Mouse (Mus musculus) liver, postnatal 0 days (tissue): ENCODE data around the gene Trim28. TPM values are rescaled to one million over a fixed set of nuclear protein-coding genes. Genes with fewer than 3 reads are reported as not detected.

ENCODE experiments used
- ATAC-seq: fragments of 200-750 bp; cut with Nextera tagmentation; 2 replicates; pipeline ENCODE4 v1.8.0; 2017; ENCODE audit warnings: mild to moderate bottlenecking, moderate library complexity
- DNase-seq: peaks from one replicate; pipeline ENCODE4 v3.0.0-alpha.2; 2016
- H3K27ac ChIP-seq: fragments of 300-500 bp; sonication (generic); 2 replicates; pipeline ENCODE4 v1.5.1; 2014; ENCODE audit warnings: antibody characterized with exemption, moderate library complexity, mild to moderate bottlenecking, low read depth
- H3K27me3 ChIP-seq: fragments of 300-500 bp; sonication (generic); 2 replicates; pipeline ENCODE4 v1.6.1; 2014; ENCODE audit warnings: low read length, control low read depth, mixed read lengths; ENCODE audit not compliant: insufficient read depth
- H3K36me3 ChIP-seq: fragments of 300-500 bp; sonication (generic); replicated peaks from 2 replicates; pipeline ENCODE4 v1.6.1; 2014; ENCODE audit warnings: mild to moderate bottlenecking, control low read depth, low read length, moderate library complexity, mixed read lengths; ENCODE audit not compliant: insufficient read depth
- H3K4me1 ChIP-seq: fragments of 300-500 bp; sonication (generic); 2 replicates; pipeline ENCODE4 v1.6.1; 2014; ENCODE audit warnings: antibody characterized with exemption, mild to moderate bottlenecking, control low read depth; ENCODE audit not compliant: insufficient read depth
- H3K4me2 ChIP-seq: fragments of 300-500 bp; sonication (generic); 2 replicates; pipeline ENCODE4 v1.6.1; 2014; ENCODE audit warnings: low read depth, mild to moderate bottlenecking, low read length, moderate library complexity, mixed read lengths
- H3K4me3 ChIP-seq: fragments of 300-500 bp; sonication (generic); 2 replicates; pipeline ENCODE4 v1.5.1; 2014; ENCODE audit warnings: low read depth, low read length
- H3K9ac ChIP-seq: fragments of 300-500 bp; sonication (generic); replicated peaks from 2 replicates; pipeline ENCODE4 v1.6.1; 2014; ENCODE audit warnings: mild to moderate bottlenecking, moderate library complexity
- H3K9me3 ChIP-seq: fragments of 300-500 bp; sonication (generic); 2 replicates; pipeline ENCODE4 v1.6.1; 2016; ENCODE audit warnings: mild to moderate bottlenecking, control low read depth, low read length, mixed read lengths
- CTCF ChIP-seq: sonication (generic); IDR thresholded peaks from 2 replicates; pipeline ENCODE4 v1.5.1; 2016; ENCODE audit warnings: antibody characterized with exemption, low read depth
- EP300 ChIP-seq: IDR thresholded peaks from 2 replicates; pipeline ENCODE4 v1.6.1; 2016; ENCODE audit warnings: antibody characterized with exemption, low read depth, mild to moderate bottlenecking
- WGBS: fragments of 180-500 bp; shearing (Covaris S2); extraction: QIAGEN DNeasy Blood & Tissue Kit; methylation state at CpG from one replicate; pipeline ENCODE4 v1.1.7; 2014; ENCODE audit not compliant: insufficient replicate concordance; 5-methylcytosine and 5-hydroxymethylcytosine counted together
- polyA plus RNA-seq: library from polyadenylated mRNA; unstranded; fragments of >200 nt; fragmentation: Nextera tagmentation; extraction: Ambion mirVana; gene quantifications from 2 replicates; pipeline ENCODE4 v1.2.1, GENCODE M21; 2015

Trim28 gene
- polyA plus RNA-seq, 1 experiment from 2014 or later, result 56.0 TPM

- Histone ChIP-seq H3K36me3 (no peaks in the 10 kb centered on the region), H3K4me1 (peaks cover 18% of the 10 kb centered on the region), H3K4me3 (peak overlapping the region; percentile 43), H3K27ac (no peak overlapping the region), H3K27me3 (peaks cover 27% of the 10 kb centered on the region), H3K9ac (peak overlapping the region; percentile 39; the same call in 1 of the 2 replicates), H3K4me2 (peak overlapping the region; percentile 67), H3K9me3 (no peaks in the 10 kb centered on the region)
- ATAC-seq (peak; percentile 21; the same call in 1 of the 2 replicates), DNase-seq (no peak)
- no peak for TF ChIP-seq EP300
- no peak for TF ChIP-seq CTCF
- 7% methylated on average over 80 of the region's 88 CpGs for WGBS
These were observed 44.7 kb downstream of the Trim28 start for GRCm38 (mm10) chr7:13043445-13044253.

- 5% methylated on average over 23 of the region's 23 CpGs for WGBS
These were observed 45.3 kb downstream of the Trim28 start for GRCm38 (mm10) chr7:13044254-13044625.

GRCm38 (mm10) chr7:13046084-13046483 lies 47.2 kb downstream of the Trim28 start:
- Histone ChIP-seq H3K4me1 (peaks cover 13% of the 10 kb centered on the region), H3K27ac (no peak overlapping the region), H3K36me3 (no peaks in the 10 kb centered on the region), H3K4me2 (no peak overlapping the region), H3K27me3 (peaks cover 27% of the 10 kb centered on the region), H3K9ac (no peak overlapping the region), H3K9me3 (no peaks in the 10 kb centered on the region), H3K4me3 (no peak overlapping the region)
- DNase-seq (peak; percentile 70), ATAC-seq (peak; percentile 78)
- TF ChIP-seq CTCF (peak; percentile 92), EP300 (no peak)
- WGBS, result 3% methylated on average over 2 of the region's 2 CpGs

More at GRCm38 (mm10) chr7:13044254-13044625, 45.3 kb downstream of the Trim28 start:
- no peak for TF ChIP-seq CTCF
- TF ChIP-seq EP300, result no peak
- Histone ChIP-seq H3K4me2 (peak overlapping the region; percentile 67), H3K36me3 (no peaks in the 10 kb centered on the region), H3K9ac (peak overlapping the region; percentile 39; the same call in 1 of the 2 replicates), H3K9me3 (no peaks in the 10 kb centered on the region), H3K27ac (no peak overlapping the region), H3K4me3 (peak overlapping the region; percentile 43), H3K4me1 (peaks cover 13% of the 10 kb centered on the region), H3K27me3 (peaks cover 27% of the 10 kb centered on the region)
- no peak for DNase-seq
- no peak for ATAC-seq

- ATAC-seq (no peak), DNase-seq (no peak)
- H3K4me2 ChIP-seq, result no peak overlapping the region
- TF ChIP-seq CTCF (no peak), EP300 (no peak)
- H3K4me1 ChIP-seq, result peaks cover 12% of the 10 kb centered on the region
- no peaks in the 10 kb centered on the region for H3K36me3 ChIP-seq
- no peak overlapping the region for H3K4me3 ChIP-seq
- no peak overlapping the region for H3K9ac ChIP-seq
- H3K27me3 ChIP-seq, result no peaks in the 10 kb centered on the region
- 86% methylated on average over 13 of the region's 13 CpGs for WGBS
- no peak overlapping the region for H3K27ac ChIP-seq
- no peaks in the 10 kb centered on the region for H3K9me3 ChIP-seq
These were observed 54.1 kb downstream of the Trim28 start for GRCm38 (mm10) chr7:13053001-13053400.

GRCm38 (mm10) chr7:13053501-13053900 lies 54.6 kb downstream of the Trim28 start:
- Histone ChIP-seq H3K27ac (no peak overlapping the region), H3K4me1 (peaks cover 12% of the 10 kb centered on the region), H3K4me3 (0 out of 2 replicates have a peak overlapping the region, but pooled peaks have one; percentile 77), H3K27me3 (no peaks in the 10 kb centered on the region), H3K4me2 (peak overlapping the region; percentile 90), H3K36me3 (no peaks in the 10 kb centered on the region), H3K9me3 (no peaks in the 10 kb centered on the region), H3K9ac (no peak overlapping the region)
- TF ChIP-seq EP300, result no peak
- TF ChIP-seq CTCF, result no peak
- no peak for ATAC-seq
- no peak for DNase-seq
- WGBS, result 92% methylated on average over 2 of the region's 2 CpGs

GRCm38 (mm10) chr7:13053961-13054286 lies 55.0 kb downstream of the Trim28 start:
- H3K27ac ChIP-seq, result no peak overlapping the region
- TF ChIP-seq CTCF (no peak), EP300 (no peak)
- no peaks in the 10 kb centered on the region for H3K27me3 ChIP-seq
- no peaks in the 10 kb centered on the region for H3K9me3 ChIP-seq
- peaks cover 12% of the 10 kb centered on the region for H3K4me1 ChIP-seq
- ATAC-seq, result peak; percentile 52
- no peaks in the 10 kb centered on the region for H3K36me3 ChIP-seq
- 3% methylated on average over 15 of the region's 15 CpGs for WGBS
- DNase-seq, result no peak
- H3K4me3 ChIP-seq, result peak overlapping the region; percentile 77
- peak overlapping the region; percentile 61 for H3K9ac ChIP-seq
- peak overlapping the region; percentile 90 for H3K4me2 ChIP-seq
